Mouse (Mus musculus) kidney, adult 2 months (tissue): ENCODE results near the gene Amdhd2.

Source experiments
- CTCF ChIP-seq: fragments of 200-500 bp; conservative IDR thresholded peaks from 2 replicates; pipeline ENCODE4 v1.5.1; 2011; ENCODE audit warnings: low read depth, mild to moderate bottlenecking, control low read depth, low read length, moderate library complexity, mixed read lengths; ENCODE audit not compliant: insufficient read depth, insufficient read length
- POLR2A ChIP-seq: fragments of 200-500 bp; IDR thresholded peaks from one replicate; pipeline ENCODE4 v1.6.1; 2011; ENCODE audit warnings: low read depth, low read length, control low read depth

- TF ChIP-seq POLR2A (no peak), CTCF (no peak)
Observed at GRCm38 (mm10) chr17:24191481-24191880, 27.9 kb upstream of the Amdhd2 start.
